Mouse (Mus musculus) forebrain, embryonic 11.5 days (tissue): ENCODE measurements around the gene Gm14443. TPM values are rescaled to one million over a fixed set of nuclear protein-coding genes. Genes with fewer than 3 reads are reported as not detected.
"Not testable (repeated sequence)": the region's sequence is repeated elsewhere in the genome, so short reads cannot be mapped to it uniquely, and the experiment has no call there.

ENCODE experiments used
- ATAC-seq: fragments of 200-750 bp; cut with Nextera tagmentation; replicated peaks from 2 replicates; pipeline ENCODE4 v1.8.0; 2017; ENCODE audit warnings: moderate TSS enrichment; ENCODE audit not compliant: low FRiP score
- DNase-seq: peaks from one replicate; pipeline ENCODE4 v3.0.0-alpha.2; 2017; ENCODE audit warnings: low spot score
- H3K27ac ChIP-seq: fragments of 300-500 bp; sonication (generic); 2 replicates; pipeline ENCODE4 v1.5.1; 2014; ENCODE audit warnings: low read depth, low read length
- H3K27me3 ChIP-seq: fragments of 300-500 bp; sonication (generic); 2 replicates; pipeline ENCODE4 v1.6.1; 2014; ENCODE audit warnings: mild to moderate bottlenecking, low read length, mixed read lengths; ENCODE audit not compliant: control insufficient read depth, insufficient read depth
- H3K36me3 ChIP-seq: fragments of 300-500 bp; sonication (generic); 2 replicates; pipeline ENCODE4 v1.6.1; 2014; ENCODE audit warnings: mild to moderate bottlenecking, low read length, moderate library complexity, mixed read lengths; ENCODE audit not compliant: control insufficient read depth, insufficient read depth
- H3K4me1 ChIP-seq: fragments of 300-500 bp; sonication (generic); replicated peaks from 2 replicates; pipeline ENCODE4 v1.6.1; 2014; ENCODE audit warnings: low read length, mixed read lengths; ENCODE audit not compliant: control insufficient read depth, insufficient read depth
- H3K4me2 ChIP-seq: fragments of 300-500 bp; sonication (generic); 2 replicates; pipeline ENCODE4 v1.6.1; 2014; ENCODE audit warnings: low read depth, mild to moderate bottlenecking, low read length, moderate library complexity, mixed read lengths; ENCODE audit not compliant: severe bottlenecking
- H3K4me3 ChIP-seq: fragments of 300-500 bp; sonication (generic); 2 replicates; pipeline ENCODE4 v1.5.1; 2014; ENCODE audit warnings: low read depth, low read length
- H3K9ac ChIP-seq: fragments of 300-500 bp; sonication (generic); 2 replicates; pipeline ENCODE4 v1.6.1; 2014; ENCODE audit warnings: low read length
- H3K9me3 ChIP-seq: fragments of 300-500 bp; sonication (generic); 2 replicates; pipeline ENCODE4 v1.6.1; 2016; ENCODE audit warnings: low read length, mixed read lengths; ENCODE audit not compliant: control insufficient read depth
- WGBS: fragments of 180-500 bp; shearing (Covaris S2); extraction: QIAGEN DNeasy Blood & Tissue Kit; methylation state at CpG from one replicate; pipeline ENCODE4 v1.1.7; 2014; 5-methylcytosine and 5-hydroxymethylcytosine counted together
- polyA plus RNA-seq: library from polyadenylated mRNA; unstranded; fragments of >200 nt; fragmentation: Nextera tagmentation; extraction: Ambion mirVana; gene quantifications from 2 replicates; pipeline ENCODE4 v1.2.1, GENCODE M21; 2014

Gm14443 gene
- polyA plus RNA-seq, result 0.97 and 1.3 TPM in 2 replicates

- H3K4me1 ChIP-seq, H3K9ac ChIP-seq, H3K4me3 ChIP-seq, H3K36me3 ChIP-seq, H3K9me3 ChIP-seq, DNase-seq, H3K4me2 ChIP-seq, H3K27ac ChIP-seq, ATAC-seq, H3K27me3 ChIP-seq: not testable (repeated sequence)
- WGBS, result 80% methylated on average over 12 of the region's 12 CpGs
Observed at GRCm38 (mm10) chr2:175175401-175176180, at the start of gene Gm14443. Gene Gm14443 (minus strand): TSS chr2:175175871.

DNA sequence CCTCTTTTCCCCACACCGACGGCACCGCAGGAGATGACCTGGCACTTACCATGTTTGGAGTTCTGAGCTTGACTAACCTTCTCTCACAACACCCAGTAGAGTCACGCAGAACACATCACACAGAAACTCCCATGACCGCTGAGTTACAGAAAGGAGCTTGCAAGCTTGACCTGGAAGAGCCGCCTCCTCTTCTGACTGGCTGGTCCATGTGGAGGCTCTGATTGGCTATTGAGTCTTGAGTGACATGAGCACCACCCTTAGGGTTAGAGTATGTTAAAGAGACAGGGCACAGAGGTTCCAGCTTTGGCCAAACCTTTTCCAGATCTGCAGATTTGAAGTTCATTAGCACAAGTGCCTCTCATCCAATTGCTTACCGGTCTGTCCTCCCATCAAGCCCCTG, 31.1 kb upstream of the Gm14443 start, which contains the start of gene Gm14391:
Gene Gm14391 (minus strand): TSS at position 186 of the 400 bp plus-strand sequence.
- not testable (repeated sequence) for H3K36me3 ChIP-seq, H3K27me3 ChIP-seq, H3K9ac ChIP-seq, H3K4me3 ChIP-seq, H3K4me2 ChIP-seq, H3K27ac ChIP-seq, DNase-seq, ATAC-seq, H3K9me3 ChIP-seq, H3K4me1 ChIP-seq
- WGBS, result no CpG with 5 or more reads among the region's 7 CpGs

DNA sequence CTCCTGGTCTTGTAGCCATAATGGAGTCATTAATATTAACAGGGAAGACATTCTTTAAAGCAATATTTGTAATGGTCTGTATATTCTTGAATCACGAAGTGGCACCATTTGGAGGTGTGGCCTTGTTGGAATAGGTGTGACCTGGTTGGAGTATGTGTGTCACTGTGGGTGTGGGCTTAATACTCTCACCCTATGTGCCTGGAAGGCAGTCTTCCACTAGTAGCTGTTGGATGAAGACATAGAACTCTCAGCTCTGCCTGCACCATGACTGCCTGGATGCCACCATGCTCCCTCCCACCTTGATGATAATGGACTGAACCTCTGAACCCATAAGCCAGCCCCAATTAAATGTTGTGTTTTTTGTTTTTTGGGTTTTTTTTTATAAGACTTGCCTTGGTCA, 3.3 kb upstream of the Gm14443 start:
- not testable (repeated sequence) for H3K9ac ChIP-seq, H3K4me1 ChIP-seq, H3K36me3 ChIP-seq, H3K27ac ChIP-seq, H3K4me2 ChIP-seq, ATAC-seq, H3K27me3 ChIP-seq, H3K4me3 ChIP-seq, H3K9me3 ChIP-seq, DNase-seq
- 68% methylated on average over 1 of the region's 1 CpGs for WGBS

DNA sequence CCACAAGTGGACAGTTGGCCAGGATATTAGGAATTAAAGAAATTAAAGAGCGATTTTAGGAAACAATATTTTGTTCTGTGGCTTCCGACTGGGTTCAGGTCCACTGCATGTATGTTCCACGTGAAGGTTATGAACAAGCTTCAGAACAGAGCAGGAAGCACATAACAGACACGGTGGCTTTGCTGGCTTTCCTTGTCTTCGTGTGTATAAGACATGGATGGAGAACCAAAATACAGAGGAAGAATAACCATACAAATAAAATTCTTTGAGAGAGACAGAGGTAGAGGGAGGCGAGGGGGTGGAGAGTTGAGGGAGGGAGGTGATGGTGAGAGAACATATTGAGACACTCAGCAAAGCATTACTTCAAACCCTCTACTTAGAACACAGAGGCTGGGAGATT, 641 bp upstream of the Gm14443 start:
- DNase-seq (no peak), ATAC-seq (no peak)
- Histone ChIP-seq H3K4me1 (no peaks in the 10 kb centered on the region), H3K4me2 (no peak overlapping the region), H3K9ac (no peak overlapping the region), H3K4me3 (no peak overlapping the region), H3K9me3 (no peaks in the 10 kb centered on the region), H3K36me3 (no peaks in the 10 kb centered on the region), H3K27me3 (no peaks in the 10 kb centered on the region), H3K27ac (no peak overlapping the region)
- WGBS, result 84% methylated on average over 6 of the region's 6 CpGs

DNA sequence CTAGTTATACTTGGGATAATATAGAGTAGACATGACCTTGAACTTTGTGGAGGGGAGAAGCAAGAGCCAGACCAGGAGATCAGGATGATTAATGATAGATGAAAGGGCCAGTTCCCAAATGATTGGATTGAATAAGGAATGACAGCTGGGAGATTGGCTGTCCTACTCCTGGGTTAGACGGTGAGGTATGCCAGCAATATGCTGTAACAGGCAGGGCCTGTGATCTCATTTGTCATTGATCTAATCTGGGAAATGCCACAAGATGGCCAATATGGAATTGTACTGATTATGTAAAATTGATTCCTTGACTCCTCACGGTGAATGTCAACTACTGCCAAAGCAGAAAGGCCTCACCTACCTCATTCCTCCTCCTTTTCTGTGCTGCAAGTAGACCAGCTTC, 1.6 kb downstream of the Gm14443 start:
- WGBS, result 86% methylated on average over 2 of the region's 2 CpGs
- not testable (repeated sequence) for H3K36me3 ChIP-seq, H3K4me1 ChIP-seq, H3K9me3 ChIP-seq, H3K27ac ChIP-seq, H3K4me3 ChIP-seq, ATAC-seq, H3K9ac ChIP-seq, H3K4me2 ChIP-seq, DNase-seq, H3K27me3 ChIP-seq

GRCm38 (mm10) chr2:175172906-175173595, 2.6 kb downstream of the Gm14443 start:
- H3K27ac ChIP-seq, H3K27me3 ChIP-seq, H3K9ac ChIP-seq, ATAC-seq, H3K36me3 ChIP-seq, H3K4me3 ChIP-seq, H3K4me2 ChIP-seq, H3K9me3 ChIP-seq, H3K4me1 ChIP-seq, DNase-seq: not testable (repeated sequence)
- 88% methylated on average over 3 of the region's 3 CpGs for WGBS

DNA sequence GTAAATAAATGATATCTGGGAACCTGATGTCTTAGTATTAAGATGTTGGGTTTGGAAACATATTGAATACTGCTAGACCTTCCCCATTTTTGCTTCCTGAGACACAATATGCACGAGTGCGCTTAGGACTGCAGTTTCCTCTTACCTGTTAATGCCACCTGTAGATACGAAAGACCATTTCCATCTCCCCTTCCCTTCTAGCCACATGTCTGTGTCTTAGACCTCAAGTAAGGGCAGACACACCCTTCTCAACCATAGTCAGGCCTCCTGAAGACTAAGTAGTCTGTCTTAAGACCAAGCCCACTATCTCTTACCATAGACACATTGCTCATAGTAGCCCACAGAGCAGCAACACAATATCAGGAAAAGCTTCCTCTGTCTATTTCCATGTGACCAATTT, 3.5 kb downstream of the Gm14443 start:
- Histone ChIP-seq H3K4me3 (no peak overlapping the region), H3K9me3 (no peaks in the 10 kb centered on the region), H3K4me1 (no peaks in the 10 kb centered on the region), H3K27ac (no peak overlapping the region), H3K4me2 (no peak overlapping the region), H3K9ac (no peak overlapping the region), H3K27me3 (no peaks in the 10 kb centered on the region), H3K36me3 (no peaks in the 10 kb centered on the region)
- 87% methylated on average over 3 of the region's 3 CpGs for WGBS
- DNase-seq, result no peak
- no peak for ATAC-seq

DNA sequence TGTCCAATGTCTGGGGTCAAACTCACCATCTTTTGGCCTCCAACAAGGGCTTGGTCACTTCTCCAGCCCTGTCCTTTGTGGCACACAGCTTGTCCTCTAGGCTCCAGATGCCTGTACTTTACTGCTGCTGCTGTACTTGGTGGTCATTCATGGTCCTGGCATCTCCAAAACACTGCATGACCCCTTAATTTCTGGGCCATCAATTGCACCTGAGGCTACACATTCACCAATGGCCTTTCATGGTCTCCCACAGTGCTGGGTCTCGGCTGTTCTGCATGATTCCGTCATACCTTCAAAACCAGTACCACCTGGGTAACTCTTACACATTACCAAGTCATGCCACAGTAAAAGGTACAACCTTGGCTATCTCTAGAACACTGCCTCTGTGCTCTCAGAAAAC, 8.8 kb downstream of the Gm14443 start:
- not testable (repeated sequence) for H3K36me3 ChIP-seq, DNase-seq, H3K9ac ChIP-seq, H3K27me3 ChIP-seq, H3K27ac ChIP-seq, H3K4me3 ChIP-seq, ATAC-seq, H3K9me3 ChIP-seq, H3K4me1 ChIP-seq, H3K4me2 ChIP-seq
- 79% methylated on average over 2 of the region's 2 CpGs for WGBS
